Mouse (Mus musculus): ENCODE measurements at regions not wholly inside any gene's neighbourhood (a gene's known extent, or its start where the extent isn't known, plus 50 kb on each side); places are given as distances from the start of the nearest gene placed in this dataset.

DNA sequence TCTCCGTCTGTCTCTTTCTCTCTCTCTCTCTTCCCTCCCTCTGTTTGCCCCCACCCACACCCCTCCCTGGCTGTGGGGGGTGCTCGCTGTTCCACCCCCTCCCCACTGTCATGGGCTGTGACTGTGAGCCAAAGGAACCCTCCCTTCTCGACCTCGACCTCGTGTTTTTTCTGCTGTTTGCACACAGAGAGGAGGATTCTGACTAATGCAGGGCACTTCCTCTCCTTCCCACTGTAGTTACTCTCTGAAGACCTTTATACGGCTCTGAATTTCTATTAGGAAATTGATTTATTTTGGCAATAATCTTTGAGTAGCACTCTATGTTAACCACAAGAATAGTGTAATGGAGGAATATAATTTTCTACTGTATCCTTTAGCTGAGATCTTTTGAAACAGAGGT, 362.1 kb downstream of the Ajap1 start:
- TF ChIP-seq EP300 (IDR thresholded peaks at IDR 0.05; ENCODE audit: low read depth) (no peak), CTCF (IDR thresholded peaks at IDR 0.05; ENCODE audit: low read depth) (no peak)

Data from heart, postnatal 0 days (tissue).